Mouse (Mus musculus) testis, adult 2 months (tissue): Measurements from ENCODE around the gene Olfr357.

ENCODE experiments used
- CTCF ChIP-seq: fragments of 200-500 bp; IDR thresholded peaks from 2 replicates; pipeline ENCODE4 v1.5.1; 2012; ENCODE audit warnings: low read depth, mild to moderate bottlenecking, inconsistent platforms, low read length, moderate library complexity; ENCODE audit not compliant: control insufficient read depth, insufficient read depth, insufficient replicate concordance
- POLR2A ChIP-seq: fragments of 200-500 bp; IDR thresholded peaks from 2 replicates; pipeline ENCODE4 v1.6.1; 2012; ENCODE audit warnings: low read depth, mild to moderate bottlenecking, inconsistent platforms, low read length, moderate library complexity; ENCODE audit not compliant: control insufficient read depth

DNA sequence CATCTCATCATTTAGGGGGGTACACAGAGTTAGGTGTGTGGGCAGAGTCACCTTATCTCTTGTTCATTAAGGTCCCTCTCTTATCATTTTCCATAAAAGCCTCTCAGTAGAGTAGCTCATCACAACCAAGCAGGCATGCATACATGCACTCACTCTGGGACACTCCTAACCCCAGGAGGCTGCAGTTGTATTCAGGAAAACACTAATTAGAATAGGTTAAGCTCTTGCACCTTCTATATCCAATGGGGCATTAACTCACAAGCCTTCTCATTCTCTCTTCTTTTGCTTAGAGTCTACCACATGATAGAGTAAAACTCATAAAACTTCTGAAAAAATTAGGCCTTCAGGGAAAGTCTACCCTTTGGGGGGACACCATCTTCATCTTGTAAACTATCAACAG lies 15.6 kb downstream of the Olfr357 start, which contains the start of gene Olfr358:
- TF ChIP-seq POLR2A (no peak), CTCF (no peak)
